Mouse (Mus musculus) liver, embryonic 14.5 days (tissue): Measurements from ENCODE around the gene Oas1g.

Experiments
- CTCF ChIP-seq: IDR thresholded peaks from 2 replicates; pipeline ENCODE4 v1.5.1; 2016; ENCODE audit warnings: antibody characterized with exemption, low read depth, control low read depth
- EP300 ChIP-seq: IDR thresholded peaks from 2 replicates; pipeline ENCODE4 v1.6.1; 2016; ENCODE audit warnings: antibody characterized with exemption, low read depth

DNA sequence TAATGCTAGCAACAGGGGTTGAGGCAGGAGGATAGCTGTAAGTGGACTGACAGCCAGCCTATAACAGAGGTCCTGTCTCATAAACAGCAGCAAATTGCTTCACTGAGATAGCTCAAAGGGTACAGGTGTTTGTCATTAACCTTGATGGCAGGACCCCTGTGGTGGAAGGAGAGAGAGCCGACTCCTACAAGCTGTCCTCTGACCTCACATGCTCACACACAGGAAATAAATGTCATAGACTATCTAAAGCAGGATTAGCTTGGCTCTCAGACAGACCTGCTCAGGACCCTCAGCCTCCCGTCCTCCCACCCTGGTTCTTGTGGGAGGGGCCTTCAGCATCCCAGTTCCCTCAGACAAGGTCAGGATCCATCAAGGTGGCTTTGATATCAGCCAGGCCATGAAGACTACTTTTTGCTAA is 4.8 kb upstream of the Oas1g start:
- TF ChIP-seq CTCF (no peak), EP300 (no peak)
